Mouse (Mus musculus) large intestine, adult 2 months (tissue): ENCODE measurements around the gene Zfp617. TPM values are rescaled to one million over a fixed set of nuclear protein-coding genes. Genes with fewer than 3 reads are reported as not detected.
"Not testable (repeated sequence)": the region's sequence is repeated elsewhere in the genome, so short reads cannot be mapped to it uniquely, and the experiment has no call there.

Experiments used
- DNase-seq: peaks from one replicate; pipeline ENCODE4 v3.0.0-alpha.2; 2012; ENCODE audit warnings: low read depth, low spot score
- WGBS: fragments of 180-500 bp; shearing (Covaris S2); methylation state at CpG from one replicate; pipeline ENCODE4 v1.1.7; 2018; 5-methylcytosine and 5-hydroxymethylcytosine counted together
- polyA plus RNA-seq: library from polyadenylated mRNA; depleted of rRNA; stranded (reverse); fragments of >200 nt; gene quantifications from 2 replicates; pipeline ENCODE4 v1.2.3, GENCODE M21; 2012; rRNA removed

The Zfp617 gene
- polyA plus RNA-seq, 1 experiment, result 3.0 TPM

- 17% methylated on average over 14 of the region's 14 CpGs for WGBS
- no peak for DNase-seq
Measured at GRCm38 (mm10) chr8:71951436-71952161, 43.2 kb downstream of the Zfp617 start.

- WGBS, result 82% methylated on average over 1 of the region's 1 CpGs
- DNase-seq, result no peak
Measured at GRCm38 (mm10) chr8:71952489-71952888, 44.1 kb downstream of the Zfp617 start.

GRCm38 (mm10) chr8:71952961-71953700 lies 44.7 kb downstream of the Zfp617 start:
- not testable (repeated sequence) for DNase-seq
- WGBS, result 94% methylated on average over 16 of the region's 16 CpGs

- no peak for DNase-seq
- 97% methylated on average over 9 of the region's 9 CpGs for WGBS
Measured at GRCm38 (mm10) chr8:71954666-71955065, 46.2 kb downstream of the Zfp617 start.

GRCm38 (mm10) chr8:71960483-71960882 lies 52.0 kb downstream of the Zfp617 start:
- no peak for DNase-seq

GRCm38 (mm10) chr8:71961796-71962195 lies 53.4 kb downstream of the Zfp617 start:
- DNase-seq, result no peak
- 87% methylated on average over 5 of the region's 5 CpGs for WGBS

- 85% methylated on average over 3 of the region's 3 CpGs for WGBS
Measured at GRCm38 (mm10) chr8:71964051-71964450, 55.6 kb downstream of the Zfp617 start.

GRCm38 (mm10) chr8:71965166-71965565 lies 56.7 kb downstream of the Zfp617 start:
- WGBS, result 96% methylated on average over 2 of the region's 2 CpGs
- no peak for DNase-seq

More at GRCm38 (mm10) chr8:71964051-71964450, 55.6 kb downstream of the Zfp617 start:
- DNase-seq, result no peak

- DNase-seq, result no peak
Measured at GRCm38 (mm10) chr8:71966411-71966810, 58.0 kb downstream of the Zfp617 start.

GRCm38 (mm10) chr8:71967261-71967660 lies 58.8 kb downstream of the Zfp617 start:
- WGBS, result 98% methylated on average over 5 of the region's 5 CpGs
- no peak for DNase-seq

- WGBS, result 90% methylated on average over 6 of the region's 6 CpGs
- no peak for DNase-seq
Measured at GRCm38 (mm10) chr8:71968100-71968499, 59.7 kb downstream of the Zfp617 start.

- whole genome bisulfite sequencing, result 87% methylated on average over 6 of the region's 6 CpGs
- no peak for DNase-seq
Measured at GRCm38 (mm10) chr8:71968636-71969035, 60.2 kb downstream of the Zfp617 start.

GRCm38 (mm10) chr8:71971945-71972344 lies 63.5 kb downstream of the Zfp617 start:
- WGBS, result 56% methylated on average over 1 of the region's 1 CpGs
- no peak for DNase-seq

- no peak for DNase-seq
- WGBS, result 75% methylated on average over 3 of the region's 3 CpGs
Measured at GRCm38 (mm10) chr8:71974211-71974610, 65.8 kb downstream of the Zfp617 start.

GRCm38 (mm10) chr8:71981032-71981431 lies 72.6 kb downstream of the Zfp617 start:
- no peak for DNase-seq
- WGBS, result 16% methylated on average over 2 of the region's 2 CpGs

GRCm38 (mm10) chr8:71981456-71981855 lies 73.0 kb downstream of the Zfp617 start:
- 38% methylated on average over 4 of the region's 4 CpGs for WGBS
- DNase-seq, result no peak

Other genes starting within 250 kb of the Zfp617 start
- gene Unc13a, start 236.9 kb upstream of the Zfp617 start, polyA plus RNA-seq, result 1.0 and 1.3 TPM in 2 replicates
- gene Jak3, start 232.3 kb upstream of the Zfp617 start, polyA plus RNA-seq, result 15.0 and 15.3 TPM in 2 replicates
- gene Insl3, start 219.4 kb upstream of the Zfp617 start, polyA plus RNA-seq, result 12.1 and 17.2 TPM in 2 replicates
- 69.3 and 160 TPM in 2 replicates for gene B3gnt3, start 206.8 kb upstream of the Zfp617 start, polyA plus RNA-seq
- 16.9 and 22.0 TPM in 2 replicates for gene Fcho1, start 182.9 kb upstream of the Zfp617 start, polyA plus RNA-seq
- 0.38 and 0.41 TPM in 2 replicates for gene Zfp709, start 26.6 kb upstream of the Zfp617 start, polyA plus RNA-seq
- gene Zfp882, start within 50 bp of the Zfp617 start, polyA plus RNA-seq, result 0.17 and 0.33 TPM in 2 replicates
- gene Zfp961, start 42.4 kb downstream of the Zfp617 start, polyA plus RNA-seq, result 4.1 and 5.3 TPM in 2 replicates
- gene Cyp4f18, start 101.0 kb downstream of the Zfp617 start, polyA plus RNA-seq, result 8.4 and 13.3 TPM in 2 replicates
- not detected in 2 replicates for gene Olfr372, start 132.6 kb downstream of the Zfp617 start, polyA plus RNA-seq
- gene Olfr373, start 174.5 kb downstream of the Zfp617 start, polyA plus RNA-seq, result not detected in 2 replicates
- gene Olfr374, start 198.4 kb downstream of the Zfp617 start, polyA plus RNA-seq, result not detected in 2 replicates
- gene Tpm4, start 226.3 kb downstream of the Zfp617 start, polyA plus RNA-seq, result 43.5 and 47.4 TPM in 2 replicates